Mouse (Mus musculus): ENCODE results near the gene Gspt2.

DNA sequence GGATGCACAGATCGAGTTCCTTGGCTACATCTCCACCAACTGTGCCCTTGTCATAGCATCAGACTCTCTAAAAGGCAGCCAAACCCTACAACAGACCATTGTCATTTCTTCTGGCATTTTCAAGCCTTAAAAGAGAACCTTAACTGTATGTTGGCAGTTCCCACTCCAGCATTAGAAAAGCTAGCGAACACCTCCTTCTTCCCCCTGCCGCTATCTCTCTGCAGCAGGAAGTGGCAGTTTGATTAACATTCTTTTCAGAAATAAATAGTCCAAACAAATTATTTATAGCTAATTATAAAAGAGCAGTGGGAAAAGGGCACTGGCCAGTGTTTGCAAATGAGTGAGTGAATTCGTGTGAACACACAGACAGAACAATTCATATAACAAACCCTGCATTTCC is 34.9 kb downstream of the Gspt2 start:
- no peak for TF ChIP-seq CTCF (conservative IDR thresholded peaks at IDR 0.05; ENCODE audit: low read length)
- no peak for TF ChIP-seq NANOG (IDR thresholded peaks at IDR 0.05; ENCODE audit: borderline replicate concordance, low read length)
